Mouse (Mus musculus): ENCODE results near the gene Aco1.

GRCm38 (mm10) chr4:40192246-40192645, 49.4 kb downstream of the Aco1 start:
- TF ChIP-seq CTCF (IDR thresholded peaks at IDR 0.05; ENCODE audit: borderline replicate concordance, insufficient read depth, low read length): no peak
- no peak for TF ChIP-seq POLR2A (IDR thresholded peaks at IDR 0.05; ENCODE audit: low read depth, low read length)

All from embryonic fibroblast, embryonic 13.5 days (primary cell).